Mouse (Mus musculus) large intestine, adult 2 months (tissue): ENCODE results near the gene Dkkl1. TPM values are rescaled to one million over a fixed set of nuclear protein-coding genes. Genes with fewer than 3 reads are reported as not detected.

Experiments used
- DNase-seq: peaks from one replicate; pipeline ENCODE4 v3.0.0-alpha.2; 2012; ENCODE audit warnings: low read depth, low spot score
- WGBS: fragments of 180-500 bp; shearing (Covaris S2); methylation state at CpG from one replicate; pipeline ENCODE4 v1.1.7; 2018; 5-methylcytosine and 5-hydroxymethylcytosine counted together
- polyA plus RNA-seq: library from polyadenylated mRNA; depleted of rRNA; stranded (reverse); fragments of >200 nt; gene quantifications from 2 replicates; pipeline ENCODE4 v1.2.3, GENCODE M21; 2012

Dkkl1 gene
- polyA plus RNA-seq, 1 experiment, result 0.47 TPM

DNA sequence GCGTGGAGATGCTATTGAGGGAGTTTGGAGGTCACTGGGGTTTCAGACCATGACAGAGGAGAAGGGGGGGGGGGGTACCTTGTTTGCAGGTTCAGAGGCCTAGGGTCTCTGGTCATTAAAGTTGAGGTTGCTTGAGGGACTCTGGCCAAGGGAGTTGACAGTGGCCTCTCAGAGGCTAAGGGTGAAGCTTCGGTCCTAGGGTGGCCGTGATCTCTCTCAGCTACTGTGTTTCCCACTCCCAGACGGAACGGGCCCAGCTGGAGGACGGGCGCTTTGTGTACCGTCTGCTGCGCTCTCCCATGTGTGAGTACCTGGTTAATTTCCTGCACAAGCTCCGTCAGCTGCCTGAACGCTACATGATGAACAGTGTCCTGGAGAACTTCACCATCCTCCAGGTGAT is 20.0 kb upstream of the Dkkl1 start:
- 94% methylated on average over 11 of the region's 11 CpGs for WGBS
- DNase-seq, result no peak

DNA sequence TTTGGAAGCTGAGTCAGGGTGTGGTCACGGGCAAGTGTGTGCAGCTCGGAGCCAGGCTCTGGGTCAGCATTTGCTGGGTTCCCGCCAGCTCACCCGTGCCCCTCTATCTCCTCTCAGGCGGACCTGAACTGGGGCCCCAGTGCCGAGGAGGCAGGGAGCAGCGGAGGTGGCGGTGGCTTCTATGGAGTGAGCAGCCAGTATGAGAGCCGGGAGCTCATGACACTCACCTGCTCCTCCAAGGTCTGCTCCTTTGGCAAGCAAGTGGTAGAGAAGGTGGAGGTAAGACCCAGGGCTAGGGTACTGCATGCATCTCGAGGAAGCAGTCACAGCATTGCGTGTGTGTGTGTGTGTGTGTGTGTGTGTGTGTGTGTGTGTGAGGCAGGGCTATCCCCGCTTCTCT is 19.2 kb upstream of the Dkkl1 start:
- 89% methylated on average over 12 of the region's 12 CpGs for WGBS

DNA sequence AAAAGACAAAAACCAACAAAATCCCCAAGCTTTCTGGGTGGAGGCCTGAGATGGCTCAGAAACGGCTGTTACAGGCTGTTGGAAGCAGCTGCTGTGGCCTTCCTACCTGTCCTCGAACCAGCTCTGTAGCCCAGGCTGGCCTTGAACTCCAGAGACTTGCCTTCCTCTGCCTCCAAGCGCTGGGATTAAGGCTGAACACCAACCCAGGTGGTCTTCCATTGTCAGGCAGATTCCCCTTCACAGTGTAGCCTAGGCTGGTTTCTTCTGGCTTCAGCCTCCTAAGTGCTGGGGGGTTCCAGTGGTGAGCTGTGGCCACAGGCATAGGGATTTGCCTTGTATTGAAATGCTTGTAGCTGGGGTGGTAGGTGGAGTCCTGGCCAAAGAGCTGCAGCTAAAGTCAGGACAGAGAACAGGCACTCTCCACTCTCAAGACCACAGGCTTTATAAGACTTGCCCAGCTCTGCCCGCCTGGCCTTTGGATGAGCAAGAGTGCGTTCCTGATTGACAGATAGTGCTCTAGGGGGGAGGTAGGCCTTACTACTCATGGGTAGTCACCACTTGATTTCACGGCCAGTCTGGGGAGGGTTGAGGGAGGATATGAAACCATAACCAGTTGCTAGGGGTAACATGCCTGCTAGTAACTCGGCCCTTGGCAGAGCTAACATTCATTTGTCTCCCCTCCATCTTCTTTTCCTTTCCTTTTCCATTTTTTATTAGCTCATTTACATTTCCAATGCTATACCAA is 17.7 kb upstream of the Dkkl1 start:
- 88% methylated on average over 7 of the region's 7 CpGs for WGBS

More for the DNA sequence above, 19.2 kb upstream of the Dkkl1 start:
- no peak for DNase-seq

DNA sequence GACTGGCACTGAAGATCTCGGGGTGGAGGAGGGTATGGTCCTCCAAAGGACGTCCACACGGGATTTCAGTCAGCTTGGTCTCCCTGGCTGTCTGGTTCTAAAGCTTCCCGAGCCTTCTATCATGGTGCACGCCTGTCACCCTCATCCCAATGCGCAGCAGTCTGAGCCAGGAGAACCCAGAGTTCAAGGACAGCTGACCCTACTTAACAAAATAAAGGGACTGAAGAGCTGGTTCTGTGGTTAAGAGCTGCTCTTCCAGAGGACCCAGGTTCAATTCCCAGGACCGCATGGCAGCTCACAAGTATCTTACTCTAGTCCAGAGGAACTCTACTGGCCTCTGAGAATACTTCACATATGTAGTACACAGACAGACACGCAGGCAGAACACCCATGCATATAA is 17.1 kb upstream of the Dkkl1 start:
- 91% methylated on average over 8 of the region's 8 CpGs for WGBS
- DNase-seq, result no peak

More for the DNA sequence above, 17.7 kb upstream of the Dkkl1 start:
- no peak for DNase-seq

DNA sequence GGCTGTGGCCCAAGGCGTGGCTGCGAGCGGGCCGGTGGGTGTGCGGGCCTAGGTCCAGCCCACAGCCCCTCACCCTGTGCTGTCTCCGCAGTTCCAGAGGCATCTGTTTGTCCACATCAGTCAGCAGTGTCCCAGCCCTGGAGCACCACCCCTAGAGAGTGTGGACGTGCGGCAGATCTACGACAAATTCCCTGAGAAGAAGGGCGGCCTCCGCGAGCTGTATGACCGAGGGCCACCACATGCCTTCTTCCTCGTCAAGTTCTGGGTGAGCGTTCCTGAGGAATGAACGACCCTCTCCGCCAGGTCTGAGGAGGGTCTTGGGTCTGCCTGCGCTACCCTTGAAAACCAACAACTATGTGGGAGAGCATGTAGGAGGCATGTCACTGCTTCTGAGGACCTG is 16.6 kb upstream of the Dkkl1 start:
- WGBS, result 95% methylated on average over 18 of the region's 18 CpGs

DNA sequence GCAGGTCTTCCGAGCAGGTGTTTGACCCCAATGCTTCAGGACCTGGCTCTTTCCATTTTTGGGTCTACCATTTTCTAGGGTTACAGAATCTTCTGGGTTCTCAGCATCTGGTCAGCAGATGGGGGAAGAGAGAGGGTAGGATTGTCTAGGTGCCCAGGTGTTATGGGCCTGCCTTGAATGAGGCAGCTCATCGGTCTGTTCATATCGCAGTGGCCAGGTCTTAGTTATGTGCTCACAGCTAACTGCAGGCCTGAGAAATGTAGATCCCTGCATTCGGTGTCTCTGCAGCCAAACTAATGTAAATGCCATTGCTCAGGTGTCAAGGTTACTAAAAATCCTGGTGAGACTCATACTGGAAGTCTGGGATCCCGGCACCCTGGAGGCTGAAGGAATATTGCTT is 14.5 kb upstream of the Dkkl1 start:
- WGBS, result 87% methylated on average over 5 of the region's 5 CpGs
- no peak for DNase-seq

More for the DNA sequence above, 16.6 kb upstream of the Dkkl1 start:
- DNase-seq, result no peak

DNA sequence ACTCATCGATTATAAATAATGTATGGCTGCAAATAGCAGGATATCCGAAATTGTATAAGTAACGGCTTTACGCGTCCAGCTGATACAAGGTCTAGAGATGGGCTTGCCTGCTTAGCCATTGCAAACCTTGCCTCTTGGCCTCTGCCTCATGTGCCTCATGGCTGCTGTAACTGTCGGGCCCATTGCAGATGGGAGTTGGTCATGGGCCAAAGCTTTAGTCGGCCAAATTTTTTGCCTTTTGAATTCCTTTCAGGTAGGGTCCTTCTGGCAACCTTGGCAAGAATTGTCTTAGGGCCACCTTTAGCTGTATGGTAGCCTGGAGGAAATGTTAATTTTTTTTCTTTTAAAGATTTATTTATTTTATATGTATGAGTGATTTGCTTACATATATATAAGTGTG is 12.9 kb upstream of the Dkkl1 start:
- 87% methylated on average over 7 of the region's 7 CpGs for WGBS
- no peak for DNase-seq

DNA sequence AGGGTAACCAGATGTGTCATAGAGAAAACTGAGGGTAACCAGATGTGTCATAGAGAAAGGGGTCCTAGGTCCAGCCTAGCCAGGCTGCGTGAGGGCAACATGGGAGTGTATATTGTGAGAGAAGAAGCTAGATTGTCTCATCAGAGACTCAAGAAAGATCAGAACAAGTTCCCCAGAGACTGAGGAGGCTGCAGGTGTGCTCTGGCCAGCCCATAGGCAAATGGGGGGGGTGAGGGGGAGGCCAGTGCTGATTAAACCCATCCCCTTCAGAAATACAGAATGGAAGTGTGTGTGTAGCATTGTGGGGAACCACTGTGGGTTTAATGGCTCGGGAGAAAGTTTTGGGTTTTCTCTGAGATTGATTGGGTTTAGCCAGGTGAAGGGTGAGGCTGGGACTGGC is 9.7 kb upstream of the Dkkl1 start:
- WGBS, result 72% methylated on average over 2 of the region's 2 CpGs
- no peak for DNase-seq

DNA sequence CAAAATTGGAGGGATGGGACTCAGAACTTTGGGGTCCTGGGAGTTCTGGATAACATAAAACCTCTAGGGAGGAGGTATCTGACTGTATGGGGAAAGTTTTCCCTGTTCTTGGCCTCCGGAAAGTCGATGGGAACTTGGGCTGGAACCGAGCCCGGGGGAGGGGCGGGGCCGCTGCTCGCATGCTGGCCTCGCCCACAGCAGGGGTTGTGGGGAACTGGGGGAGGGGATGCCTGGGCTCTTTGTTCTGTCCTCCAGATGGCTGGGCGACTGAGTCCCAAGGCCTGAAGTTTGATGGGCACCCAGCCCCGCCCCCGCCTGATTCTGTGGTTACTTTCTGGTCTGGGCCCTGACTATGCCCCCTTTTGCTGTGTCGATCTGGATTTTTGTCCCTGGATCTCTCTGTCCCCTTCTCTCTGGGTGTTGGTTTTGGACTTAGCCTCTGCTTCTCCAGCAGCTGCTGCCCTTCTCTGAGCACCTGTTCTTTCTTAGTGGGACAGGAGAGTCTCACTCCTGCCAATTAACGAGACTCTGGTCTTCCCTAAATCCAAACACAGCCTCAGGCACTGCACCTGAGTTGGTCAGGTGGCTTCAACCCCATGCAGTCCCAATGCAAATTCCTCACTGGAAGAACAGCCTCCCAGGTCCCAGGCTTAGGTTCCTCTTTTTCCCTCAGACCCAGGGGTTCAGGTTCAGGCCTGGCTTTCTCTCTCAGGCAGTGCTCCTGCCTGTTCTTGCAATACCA is 4.7 kb upstream of the Dkkl1 start:
- no peak for DNase-seq
- 8% methylated on average over 13 of the region's 13 CpGs for WGBS

DNA sequence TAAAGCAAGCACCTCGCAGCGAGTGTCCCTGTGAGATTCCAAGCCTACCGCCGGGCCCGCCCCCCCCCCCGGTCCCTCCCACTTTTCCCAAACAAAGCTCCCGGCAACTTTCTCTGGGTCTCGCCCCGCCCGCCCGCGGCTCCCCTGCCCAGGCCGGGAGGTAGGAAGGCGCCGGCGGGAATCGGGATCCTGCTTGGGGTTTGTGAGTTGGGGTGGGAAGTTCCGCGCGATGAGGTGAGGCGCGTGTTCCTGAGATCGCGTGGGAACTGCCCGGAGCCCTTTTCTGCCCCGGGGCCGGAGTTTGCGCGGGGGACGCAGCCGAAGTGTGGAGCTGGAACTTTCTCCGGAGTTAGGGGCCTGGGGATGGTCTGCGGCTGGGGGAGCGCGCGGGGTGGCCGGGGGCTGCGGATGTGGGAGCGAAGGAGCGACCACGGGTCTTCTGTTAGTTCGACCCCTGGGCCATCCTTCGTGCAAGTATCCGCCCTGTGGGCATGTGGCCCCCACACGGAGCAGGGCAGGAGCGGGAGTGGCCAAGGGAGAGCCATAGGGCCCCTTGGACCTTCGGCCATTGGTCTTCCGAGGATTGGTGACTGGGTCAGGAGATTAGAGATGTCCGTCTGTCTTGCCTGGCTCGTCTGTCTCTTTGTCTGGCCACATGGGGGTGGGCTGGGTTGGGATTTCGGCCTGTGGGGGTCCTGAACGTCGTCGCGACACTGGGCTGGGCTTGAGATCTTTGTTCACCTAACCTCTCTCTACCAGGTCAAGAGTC is 3.9 kb upstream of the Dkkl1 start, which contains the start of gene Tead2:
Gene Tead2 (plus strand): TSS at position 81 of the 769 bp plus-strand sequence.
- WGBS, result 1% methylated on average over 55 of the region's 55 CpGs
- no peak for DNase-seq

DNA sequence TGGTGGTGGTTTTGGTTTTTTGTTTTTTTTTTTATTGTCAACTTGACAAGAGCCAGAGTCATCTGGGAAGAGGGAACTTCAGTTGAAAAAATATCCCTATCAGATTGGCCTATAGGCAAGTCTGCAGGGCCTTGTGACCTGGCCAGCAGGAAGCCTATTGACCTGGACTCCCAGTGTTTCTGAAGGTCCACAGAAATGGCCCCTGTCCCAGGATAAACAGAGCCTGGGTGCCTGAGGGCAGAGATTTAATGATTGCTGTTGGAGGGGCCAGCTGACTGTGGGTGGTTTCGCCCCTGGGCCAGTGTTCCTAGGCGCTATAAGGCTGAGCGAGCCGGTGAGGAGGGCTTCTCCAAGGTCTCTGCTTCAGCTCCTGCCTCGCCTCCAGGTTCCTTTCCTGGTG is 1.8 kb upstream of the Dkkl1 start:
- DNase-seq, result no peak
- 90% methylated on average over 5 of the region's 5 CpGs for WGBS

DNA sequence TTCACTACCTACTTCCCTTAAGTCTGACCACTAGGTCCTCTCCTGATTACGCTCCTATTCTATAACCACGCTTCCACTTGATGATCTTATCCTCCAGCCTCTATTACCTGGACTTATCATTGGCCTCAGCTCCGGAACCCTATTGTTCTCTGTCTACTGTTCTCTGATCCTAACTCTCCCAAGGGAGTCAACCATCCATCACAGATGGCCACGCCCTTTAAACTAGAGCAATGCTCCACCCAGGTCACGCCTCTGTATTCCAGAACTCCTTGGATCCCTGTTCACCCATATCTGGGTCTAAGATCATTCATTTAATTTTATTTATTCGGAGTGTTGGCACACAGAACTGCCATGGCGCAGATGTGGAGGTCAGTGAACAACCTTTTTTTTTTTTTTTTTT is 409 bp upstream of the Dkkl1 start:
- no peak for DNase-seq
- WGBS, result 68% methylated on average over 7 of the region's 7 CpGs

DNA sequence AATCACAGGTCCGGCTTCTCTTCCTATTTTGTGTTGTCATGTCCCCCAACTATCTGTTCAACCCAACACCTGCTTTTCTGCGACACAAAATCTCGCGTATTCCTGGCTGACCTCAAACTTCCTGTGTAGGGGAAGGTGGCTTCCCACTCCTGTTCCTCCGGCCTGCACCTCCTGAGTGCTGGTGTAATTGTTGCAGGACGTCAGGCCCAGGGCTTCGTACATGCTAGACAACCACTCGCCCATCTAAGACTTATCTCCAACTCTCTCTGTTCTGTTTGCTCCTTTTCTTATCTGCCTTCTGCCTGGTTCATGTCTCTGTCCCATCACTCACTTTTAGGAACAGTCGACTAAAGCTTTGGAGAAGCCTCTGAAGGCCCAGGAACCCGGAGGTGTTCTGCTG is 877 bp downstream of the Dkkl1 start:
- WGBS, result 77% methylated on average over 10 of the region's 10 CpGs
- DNase-seq, result no peak

DNA sequence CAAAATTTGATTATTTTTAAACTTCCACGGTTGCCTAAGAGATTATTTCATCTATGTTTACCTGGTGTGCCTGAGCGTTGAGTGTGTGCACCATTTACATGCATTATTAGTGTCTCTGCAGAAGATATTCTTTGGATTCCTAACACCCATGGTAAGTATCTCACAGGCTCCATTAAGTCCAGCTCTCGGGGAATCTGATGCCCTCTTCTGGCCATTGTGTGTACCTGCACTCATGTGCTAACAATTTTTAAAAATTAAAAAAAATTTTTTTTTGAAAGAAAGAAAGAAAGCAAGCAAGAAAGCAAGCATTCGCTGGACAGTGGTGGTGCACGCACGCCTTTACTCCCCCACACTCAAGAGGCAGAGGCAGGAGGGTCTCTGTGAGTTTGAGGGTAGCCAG is 3.7 kb downstream of the Dkkl1 start:
- no peak for DNase-seq

DNA sequence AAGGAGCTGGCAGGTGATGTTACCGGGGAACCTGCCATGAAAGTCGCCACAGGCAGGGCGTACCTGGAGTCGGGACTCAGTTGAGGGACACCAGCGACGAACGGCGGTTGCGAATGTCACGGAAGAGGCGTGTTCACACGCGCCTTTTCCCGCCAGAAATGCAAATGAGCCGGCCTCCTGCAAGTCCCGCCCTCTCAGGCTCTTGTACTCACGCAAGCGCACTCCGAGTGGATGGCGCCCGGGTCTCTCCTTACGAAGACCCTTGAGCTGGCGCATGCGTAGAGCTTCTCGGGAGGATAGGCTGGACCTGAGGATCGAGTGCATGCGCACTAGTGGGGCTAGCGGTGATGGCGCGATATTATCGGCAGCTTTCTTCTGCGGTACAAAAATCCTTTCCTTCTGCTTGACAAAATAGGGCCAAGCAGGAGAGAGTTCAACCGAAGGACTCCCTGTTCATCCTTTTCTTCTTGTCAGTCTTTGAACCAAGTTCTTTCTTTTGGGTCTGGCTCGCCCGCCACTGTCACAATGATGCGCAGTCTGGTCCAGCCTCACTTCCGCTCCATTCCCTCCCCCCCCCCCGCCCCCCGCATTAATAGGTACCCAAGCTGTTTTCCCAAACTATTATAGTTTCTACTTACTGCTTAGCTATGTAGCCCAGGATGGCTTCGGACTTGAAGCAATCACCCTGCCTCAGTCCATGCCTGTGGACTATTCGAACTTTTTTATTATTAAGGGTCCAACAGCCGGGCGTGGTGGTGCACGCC is 7.4 kb downstream of the Dkkl1 start, which contains the start of gene Ccdc155:
Gene Ccdc155 (minus strand): TSS at position 513 of the 764 bp plus-strand sequence.
- WGBS, result 6% methylated on average over 44 of the region's 44 CpGs

More for the DNA sequence above, 3.7 kb downstream of the Dkkl1 start:
- 81% methylated on average over 6 of the region's 6 CpGs for WGBS

DNA sequence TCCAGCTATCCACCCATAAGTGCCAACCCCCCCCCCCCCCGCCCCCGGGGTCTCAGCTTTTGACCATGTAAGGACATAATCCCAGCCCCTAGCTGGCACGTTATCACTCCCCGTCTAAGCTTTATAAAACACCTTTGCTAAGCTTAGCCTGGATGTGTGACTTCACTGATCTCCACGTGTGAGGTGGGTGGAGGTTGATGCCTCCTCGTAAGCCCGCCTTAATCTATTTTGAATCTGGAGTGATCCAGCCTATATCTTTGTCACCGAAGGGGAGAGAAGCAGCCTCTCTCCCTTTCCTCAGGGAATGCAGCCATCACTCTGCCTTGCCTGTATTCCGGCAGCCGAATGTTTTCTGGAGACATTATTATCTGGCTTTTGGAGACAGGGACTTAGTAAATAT is 9.3 kb downstream of the Dkkl1 start:
- no peak for DNase-seq
- WGBS, result 51% methylated on average over 10 of the region's 10 CpGs

More for the DNA sequence above, 7.4 kb downstream of the Dkkl1 start, which contains the start of gene Ccdc155:
- DNase-seq, result peak; percentile 55

DNA sequence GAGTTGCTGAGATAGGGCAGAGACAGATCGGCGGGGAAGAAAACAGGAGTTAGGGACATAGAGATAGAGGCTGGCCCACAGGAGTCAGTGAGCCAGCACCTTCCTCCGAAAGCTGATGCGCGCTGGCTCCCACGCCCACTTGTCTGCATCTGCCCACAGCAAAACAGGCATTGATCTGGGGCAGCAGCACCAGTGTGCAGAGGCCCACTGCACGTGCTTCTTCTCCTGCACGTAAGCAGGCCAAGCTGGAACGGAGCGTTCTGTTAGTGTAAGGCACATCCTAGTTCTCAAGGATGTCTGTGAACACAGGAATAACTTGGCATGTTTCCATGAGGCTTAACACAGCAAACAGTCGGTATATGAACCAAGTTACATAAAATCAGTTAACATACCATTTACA is 13.0 kb downstream of the Dkkl1 start:
- DNase-seq, result no peak
- WGBS, result 64% methylated on average over 11 of the region's 11 CpGs

DNA sequence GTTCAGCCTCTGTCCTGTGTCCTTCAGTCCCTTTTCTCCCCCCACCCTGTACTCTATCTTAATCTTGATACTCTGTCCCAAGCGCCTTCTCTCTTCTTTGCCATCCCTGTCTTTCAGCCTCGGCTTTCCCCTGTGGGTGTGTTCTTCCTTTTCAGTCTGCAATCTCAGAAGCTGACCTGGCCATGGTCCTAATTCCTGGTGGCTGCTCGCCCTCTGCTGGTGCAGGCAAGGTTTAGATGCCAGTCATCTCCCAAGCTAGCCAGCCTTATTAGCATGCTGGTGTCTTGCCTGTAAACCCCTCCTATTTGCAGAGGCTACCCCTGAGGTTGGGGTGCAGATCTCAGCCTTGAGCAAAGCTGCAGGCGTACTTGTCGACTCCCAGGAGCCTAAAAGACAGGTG is 13.5 kb downstream of the Dkkl1 start:
- DNase-seq, result no peak
- 18% methylated on average over 5 of the region's 5 CpGs for WGBS

DNA sequence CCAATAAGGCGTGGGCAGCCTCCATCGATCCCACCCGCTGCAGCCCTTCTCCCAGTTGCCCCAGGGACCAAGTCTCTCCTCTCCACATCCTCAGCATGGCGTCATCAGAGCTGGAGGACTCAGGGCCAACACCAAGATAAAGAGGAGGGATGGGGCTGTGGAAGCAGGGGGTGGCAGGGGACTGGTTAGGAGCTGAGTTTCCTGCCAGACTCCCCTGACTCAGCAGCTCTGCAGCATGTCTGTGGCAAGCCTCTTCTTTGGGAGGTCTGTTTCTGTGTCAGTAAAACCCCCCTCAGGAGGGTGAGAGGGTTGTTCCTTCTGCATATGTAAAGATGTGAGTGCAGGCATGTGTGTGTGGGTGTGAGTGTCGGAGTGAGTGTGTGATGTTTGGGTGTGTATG is 15.0 kb downstream of the Dkkl1 start:
- 72% methylated on average over 5 of the region's 5 CpGs for WGBS

DNA sequence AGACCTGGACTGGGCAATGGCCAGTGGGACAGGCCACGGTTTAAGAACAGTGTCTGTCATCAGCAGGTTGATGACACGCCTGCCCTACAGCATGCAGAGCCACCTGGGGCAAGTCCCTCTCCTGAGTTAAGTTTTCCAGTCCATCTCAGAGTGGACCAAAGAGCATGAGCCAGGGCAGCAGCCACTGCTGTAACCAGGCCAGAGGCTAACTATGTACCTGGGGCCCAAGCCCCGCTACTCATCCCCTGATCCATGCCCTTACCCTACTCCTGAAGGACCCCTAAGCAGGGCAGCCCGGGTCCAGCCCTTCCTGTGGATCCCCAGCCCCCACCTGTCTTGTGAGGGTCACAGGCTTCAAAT is 15.8 kb downstream of the Dkkl1 start:
- DNase-seq, result no peak
- 76% methylated on average over 4 of the region's 4 CpGs for WGBS

More for the DNA sequence above, 15.0 kb downstream of the Dkkl1 start:
- DNase-seq, result no peak
